Mouse (Mus musculus): Measurements from ENCODE around the gene Tacr2. TPM values are rescaled to one million over a fixed set of nuclear protein-coding genes. Genes with fewer than 3 reads are reported as not detected.
A peak's percentile ranks its signal among the peaks of the same experiment; 100 is the strongest.

Gene Tacr2
- total RNA-seq, 2 experiments from 2014 or later = 0.25 TPM; not detected in 1

DNA sequence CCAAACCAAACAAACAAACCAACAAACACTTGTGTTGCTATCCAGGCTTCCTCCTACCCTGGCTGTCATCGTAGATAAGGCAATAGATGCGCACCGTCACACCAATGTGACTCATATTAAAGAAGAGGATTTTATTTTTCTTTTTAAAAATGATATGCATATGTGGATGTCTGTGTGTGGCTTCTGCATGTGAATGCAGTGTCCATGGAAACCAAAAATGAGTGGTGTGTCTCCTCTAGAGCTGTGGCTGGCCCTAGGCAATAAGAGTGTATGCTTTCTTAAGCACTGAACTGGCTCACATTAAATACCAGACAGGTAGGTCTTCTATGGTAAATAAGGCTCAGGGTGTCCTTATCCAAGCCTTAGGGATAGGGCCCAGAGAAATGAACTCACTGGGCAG lies 13.6 kb upstream of the Tacr2 start:
- DNase-seq (ENCODE audit: low spot score in 2 of 2) = no peak

DNA sequence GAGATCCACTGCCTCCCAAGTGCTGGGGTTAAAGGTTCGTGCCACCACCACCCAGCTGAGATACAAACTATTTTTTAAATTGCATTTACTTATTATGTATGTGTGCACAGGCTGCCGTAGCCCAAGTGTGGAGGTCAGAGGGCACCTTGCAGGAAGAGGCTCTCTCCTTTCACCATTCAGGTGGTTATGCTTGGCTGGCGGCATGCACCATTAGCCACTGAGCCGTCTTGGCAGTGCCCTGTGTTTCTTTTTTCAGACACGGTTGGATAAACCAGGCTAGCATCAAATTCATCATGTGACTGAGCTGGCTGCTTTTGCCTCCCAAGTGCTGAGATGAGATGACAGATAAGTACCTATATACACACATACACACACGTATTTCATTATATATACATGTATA lies 13.0 kb upstream of the Tacr2 start:
- DNase-seq (ENCODE audit: low spot score in 2 of 2) = no peak

DNA sequence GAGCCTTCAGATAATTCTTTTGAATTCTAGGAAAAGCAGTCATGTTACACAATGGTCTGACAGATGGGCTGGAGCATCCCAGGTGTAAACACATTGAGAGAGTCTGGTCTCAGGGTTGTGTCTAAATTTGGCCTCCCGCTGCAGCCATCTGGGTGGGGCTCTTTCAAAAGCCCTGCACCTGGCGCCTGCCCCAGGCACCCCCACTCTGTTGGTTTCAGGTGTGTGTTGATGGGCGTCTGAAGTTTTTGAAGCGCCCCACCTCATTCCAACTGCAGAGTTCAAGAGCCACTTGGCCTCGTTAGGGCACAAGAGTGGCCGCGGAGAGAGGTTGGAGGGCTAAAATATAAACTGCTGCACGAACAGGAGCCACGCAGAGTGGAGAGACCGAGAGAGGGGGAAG lies 9.9 kb upstream of the Tacr2 start:
- DNase-seq (ENCODE audit: low spot score in 2 of 2) = no peak

DNA sequence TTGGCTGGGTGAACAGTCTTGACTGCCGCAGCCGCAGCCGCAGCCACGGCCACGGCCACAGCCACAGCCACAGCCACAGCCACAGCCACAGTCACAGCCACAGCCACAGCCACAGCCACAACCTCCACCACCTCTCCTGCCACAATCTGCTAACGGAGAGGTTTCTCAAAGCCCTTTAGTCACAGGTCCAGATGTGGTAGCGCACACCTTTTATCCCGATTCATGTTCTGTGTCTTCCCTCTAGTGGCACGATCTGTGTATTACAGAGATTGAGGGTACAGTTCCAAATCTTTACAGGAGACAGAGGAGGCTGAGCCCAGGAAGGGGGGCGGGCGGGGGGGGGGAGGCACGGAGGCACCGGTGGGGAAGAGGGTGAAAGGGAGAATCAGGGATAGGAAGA lies 9.3 kb upstream of the Tacr2 start:
- peak; percentile 60 to 70 for DNase-seq (ENCODE audit: low spot score in 2 of 2)

DNA sequence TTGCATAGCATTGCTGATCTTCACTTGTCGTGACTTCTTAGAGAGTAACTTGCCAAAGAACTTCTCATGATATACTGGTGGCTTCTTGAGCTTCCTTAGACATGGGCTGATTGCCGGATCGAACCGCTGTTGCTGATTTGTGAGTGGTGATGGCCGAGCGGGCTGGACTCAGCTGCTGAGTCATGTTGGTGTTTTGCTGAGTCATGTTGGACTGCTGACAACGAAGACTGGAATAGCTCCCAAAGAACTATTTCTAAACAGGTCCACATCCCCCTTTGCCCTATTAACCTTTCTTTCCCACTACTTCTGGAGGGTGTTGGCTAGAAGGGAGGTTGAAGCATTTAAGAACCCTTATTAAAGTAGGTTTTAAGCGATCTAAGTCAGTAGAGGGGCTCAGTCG lies 8.2 kb upstream of the Tacr2 start:
- no peak for DNase-seq (ENCODE audit: low spot score in 2 of 2)

DNA sequence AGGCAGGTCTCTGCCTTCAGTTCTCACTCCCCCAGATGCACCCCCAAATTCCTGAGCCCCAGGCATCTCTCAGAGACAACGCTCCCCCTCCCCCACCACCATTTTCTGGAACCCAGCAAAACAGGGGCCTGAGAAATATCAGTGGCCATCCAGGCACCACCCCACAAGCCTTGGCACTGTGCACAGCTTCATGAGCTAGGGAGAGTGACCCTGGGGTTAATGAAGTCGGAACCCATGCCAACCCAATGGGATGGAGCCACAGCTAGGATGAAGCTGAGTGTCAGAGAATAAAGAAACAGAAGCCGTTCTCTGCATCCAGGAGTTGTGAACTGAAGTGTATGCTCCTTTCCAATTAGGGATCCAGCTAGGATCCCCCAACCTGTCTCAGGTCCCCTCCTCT lies 5.1 kb upstream of the Tacr2 start:
- DNase-seq (ENCODE audit: low spot score in 2 of 2) = no peak

DNA sequence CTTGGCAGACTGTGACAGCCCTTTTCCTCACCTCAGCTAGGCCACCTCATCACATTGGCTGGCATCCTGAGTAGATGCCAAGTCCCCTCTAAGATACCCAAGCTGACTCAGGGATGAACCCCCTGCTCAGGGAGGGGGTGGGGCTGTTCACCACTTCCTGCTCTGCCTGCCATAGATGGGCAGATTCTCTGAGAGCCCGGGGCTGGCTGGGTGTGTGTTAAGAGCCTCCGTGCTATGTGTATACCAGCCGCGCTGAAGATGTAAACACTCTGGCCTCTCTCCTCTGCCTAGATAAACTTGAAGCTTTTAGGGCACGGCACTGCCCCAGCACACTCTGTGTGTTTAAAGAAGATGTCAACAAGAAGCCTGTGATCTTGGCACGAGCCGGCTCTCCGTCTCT lies 4.4 kb upstream of the Tacr2 start:
- DNase-seq (ENCODE audit: low spot score in 2 of 2) = no peak

DNA sequence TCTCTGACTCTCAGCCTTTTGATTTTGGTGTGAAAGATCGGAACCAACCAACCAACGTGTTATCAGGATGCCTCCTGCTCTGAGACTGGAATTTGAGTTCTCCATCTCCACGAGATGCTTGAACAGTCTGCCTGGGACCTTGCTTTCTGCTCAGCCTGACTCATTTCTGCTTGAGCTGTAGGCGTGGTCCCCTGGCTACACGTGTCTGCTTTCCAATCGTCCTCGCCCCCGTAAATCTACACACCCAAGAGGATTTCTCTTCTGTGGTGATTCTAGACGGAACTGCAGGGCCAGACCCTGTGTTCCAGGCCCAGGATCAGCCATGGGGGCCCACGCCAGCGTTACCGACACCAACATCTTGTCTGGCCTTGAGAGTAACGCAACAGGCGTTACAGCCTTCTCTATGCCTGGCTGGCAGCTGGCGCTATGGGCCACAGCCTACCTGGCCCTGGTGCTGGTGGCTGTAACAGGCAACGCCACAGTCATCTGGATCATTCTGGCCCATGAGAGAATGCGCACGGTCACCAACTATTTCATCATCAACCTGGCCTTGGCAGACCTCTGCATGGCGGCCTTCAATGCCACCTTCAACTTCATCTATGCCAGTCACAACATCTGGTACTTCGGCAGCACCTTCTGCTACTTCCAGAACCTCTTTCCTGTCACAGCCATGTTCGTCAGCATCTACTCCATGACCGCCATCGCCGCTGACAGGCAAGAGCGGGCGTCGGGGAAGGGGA lies 428 bp downstream of the Tacr2 start:
- DNase-seq (ENCODE audit: low spot score in 2 of 2) = no peak

DNA sequence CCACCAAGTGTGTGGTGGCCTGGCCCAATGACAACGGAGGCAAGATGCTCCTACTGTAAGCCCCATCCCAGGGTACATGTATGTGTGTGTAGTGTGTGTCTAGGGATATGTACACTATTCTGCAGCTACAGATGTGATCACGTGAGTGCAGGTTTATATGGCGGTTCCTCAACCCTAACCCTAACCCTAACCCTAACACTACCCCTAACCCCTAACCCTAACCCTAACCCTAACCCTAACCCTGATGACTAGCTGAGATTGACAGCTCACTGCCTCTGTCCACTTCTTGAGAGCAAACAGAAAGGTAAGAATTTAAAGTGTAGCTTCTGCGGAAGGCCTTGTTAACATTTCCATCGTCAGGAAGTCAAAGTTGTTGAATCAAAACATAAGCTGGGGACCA lies 6.1 kb downstream of the Tacr2 start:
- DNase-seq (ENCODE audit: low spot score in 2 of 2) = no peak

DNA sequence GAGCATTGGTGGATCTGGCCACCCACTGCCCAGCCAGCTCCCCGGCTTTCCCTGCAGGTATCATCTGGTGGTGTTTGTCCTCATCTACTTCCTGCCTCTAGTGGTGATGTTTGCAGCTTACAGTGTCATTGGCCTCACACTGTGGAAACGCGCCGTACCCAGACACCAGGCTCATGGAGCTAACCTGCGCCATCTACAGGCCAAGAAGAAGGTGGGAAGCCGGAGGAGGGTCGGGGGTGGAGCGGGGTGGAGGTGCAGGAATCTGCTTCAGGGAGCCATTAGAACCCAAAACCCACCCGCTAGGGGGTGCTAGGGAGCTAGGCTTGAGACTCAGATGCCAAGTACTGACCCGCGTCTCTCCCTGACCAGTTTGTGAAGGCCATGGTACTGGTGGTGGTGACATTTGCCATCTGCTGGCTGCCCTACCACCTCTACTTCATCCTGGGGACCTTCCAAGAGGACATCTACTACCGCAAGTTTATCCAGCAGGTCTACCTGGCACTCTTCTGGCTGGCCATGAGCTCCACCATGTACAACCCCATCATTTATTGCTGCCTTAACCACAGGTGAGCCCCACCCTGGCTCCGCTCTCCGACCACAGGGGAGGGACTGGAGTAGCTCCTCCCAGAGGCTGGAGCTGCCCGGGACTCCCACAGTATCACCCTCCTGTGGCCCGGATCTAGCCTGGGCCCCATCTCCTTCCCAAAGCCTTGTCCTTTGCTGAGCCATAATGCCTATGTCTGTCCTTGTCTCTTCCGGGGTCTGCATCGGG lies 9.1 kb downstream of the Tacr2 start:
- peak; percentile 61 to 71 for DNase-seq (ENCODE audit: low spot score in 2 of 2)

DNA sequence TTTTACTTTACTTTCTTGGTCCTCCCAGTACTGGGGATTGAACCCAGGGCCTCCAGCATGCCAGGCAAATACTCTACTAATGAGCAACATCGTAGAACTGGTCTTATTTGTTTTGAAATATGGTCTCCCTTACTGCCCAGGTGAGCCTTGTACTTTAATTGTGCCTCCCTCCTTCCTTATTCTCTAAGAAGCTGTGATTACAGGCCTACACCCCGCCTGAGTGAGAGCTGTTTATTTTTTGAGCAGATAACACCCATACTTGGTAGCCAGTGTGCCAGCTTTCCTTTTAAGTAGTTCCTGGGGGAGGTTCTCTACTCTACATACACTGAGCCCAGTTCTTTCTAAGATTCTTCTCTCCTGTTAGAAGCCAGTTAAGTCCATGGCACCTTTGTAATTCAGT lies 12.1 kb downstream of the Tacr2 start:
- DNase-seq (ENCODE audit: low spot score in 2 of 2) = no peak

DNA sequence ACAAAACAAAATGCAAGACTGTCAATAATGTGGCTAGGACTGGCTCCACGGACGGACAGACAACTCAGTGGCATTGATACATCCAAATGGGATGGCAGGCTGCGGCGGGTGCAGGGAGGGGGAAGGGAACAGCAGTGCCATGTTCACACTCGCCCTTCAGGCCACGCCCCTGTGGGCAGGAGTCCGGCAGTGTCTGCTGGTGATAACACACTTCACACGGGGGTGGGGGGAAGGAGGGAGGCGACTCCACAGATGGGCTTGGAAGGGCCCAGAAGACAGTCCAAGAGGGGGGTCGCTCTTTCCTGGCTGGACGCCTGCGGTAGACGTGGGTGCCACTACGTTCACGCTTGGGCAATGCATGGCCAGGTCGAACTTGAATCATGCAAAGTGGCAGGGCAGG lies 17.0 kb downstream of the Tacr2 start:
- DNase-seq (ENCODE audit: low spot score in 2 of 2) = no peak

DNA sequence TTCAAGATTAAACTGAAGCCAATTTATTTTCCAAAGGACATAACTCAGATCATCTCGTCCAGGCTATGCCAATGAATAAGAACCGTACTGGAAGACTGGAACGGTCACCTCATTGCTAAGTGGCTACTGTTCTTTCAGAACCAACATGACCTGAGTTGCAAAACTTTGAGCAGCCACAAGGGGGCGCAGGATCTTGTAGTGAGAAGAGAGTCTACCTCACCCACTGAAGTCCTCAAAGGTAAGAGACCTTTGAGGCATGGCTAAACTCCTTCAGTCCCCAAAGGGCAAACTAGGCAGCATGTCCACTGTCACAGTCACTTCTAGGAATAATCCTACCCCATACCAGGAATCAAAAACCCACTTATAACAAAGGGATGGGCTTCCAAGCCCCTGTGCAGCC lies 23.0 kb downstream of the Tacr2 start:
- peak; percentile 86 for DNase-seq (ENCODE audit: low spot score in 2 of 2)

DNA sequence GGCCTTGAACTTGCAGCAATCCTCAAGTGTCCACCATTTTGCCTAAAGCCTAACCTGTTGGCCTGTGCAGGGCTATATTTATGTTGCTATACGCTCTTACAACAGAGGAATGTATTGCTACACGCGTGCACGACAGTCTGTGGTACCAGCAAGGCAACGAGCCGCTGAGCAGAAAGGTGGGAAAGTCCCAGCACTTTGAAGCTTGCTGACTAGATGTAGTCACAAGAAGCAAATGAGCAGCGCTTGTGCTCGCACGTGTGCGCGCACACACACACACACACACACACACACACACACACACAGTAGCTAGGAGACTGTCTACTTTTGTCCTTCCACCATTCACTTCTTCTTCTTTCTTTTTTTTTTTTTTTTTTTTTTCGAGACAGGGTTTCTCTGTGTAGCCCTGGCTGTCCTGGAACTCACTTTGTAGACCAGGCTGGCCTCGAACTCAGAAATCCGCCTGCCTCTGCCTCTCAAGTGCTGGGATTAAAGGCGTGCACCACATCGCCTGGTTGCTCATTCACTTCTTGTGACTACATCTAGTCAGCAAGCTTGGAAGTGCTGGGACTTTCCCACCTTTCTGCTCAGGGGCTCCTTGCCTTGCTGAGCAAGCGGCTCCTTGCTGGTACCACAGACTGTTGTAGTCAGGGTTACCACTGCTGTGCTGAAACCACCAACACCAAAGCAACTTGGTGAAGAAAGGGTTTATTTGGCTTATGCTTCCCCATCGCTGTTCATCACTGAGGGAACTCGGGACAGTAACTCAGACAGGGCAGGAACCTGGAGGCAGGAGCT lies 25.5 kb downstream of the Tacr2 start:
- no peak for DNase-seq (ENCODE audit: low spot score in 2 of 2)

DNA sequence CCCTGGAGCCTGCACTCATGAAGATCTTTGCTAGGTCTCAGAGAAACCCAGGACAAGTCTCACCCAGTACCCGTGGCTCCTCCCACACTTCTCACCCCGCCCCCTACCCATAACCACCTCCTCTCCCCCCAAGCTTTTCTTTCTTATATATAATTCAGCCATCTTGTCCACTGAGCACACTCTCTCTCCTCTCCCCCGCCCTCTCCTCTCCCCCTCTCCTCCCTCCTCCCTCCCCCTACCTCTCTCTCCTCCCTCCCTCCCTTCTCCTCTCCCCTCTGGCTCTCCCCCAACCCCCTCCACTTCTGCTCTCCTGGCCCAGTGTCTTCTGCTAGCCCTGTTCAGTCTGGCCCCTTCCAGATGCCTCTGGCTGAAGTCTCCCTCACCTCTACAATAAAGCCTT lies 26.8 kb downstream of the Tacr2 start:
- DNase-seq (ENCODE audit: low spot score in 2 of 2) = no peak

DNA sequence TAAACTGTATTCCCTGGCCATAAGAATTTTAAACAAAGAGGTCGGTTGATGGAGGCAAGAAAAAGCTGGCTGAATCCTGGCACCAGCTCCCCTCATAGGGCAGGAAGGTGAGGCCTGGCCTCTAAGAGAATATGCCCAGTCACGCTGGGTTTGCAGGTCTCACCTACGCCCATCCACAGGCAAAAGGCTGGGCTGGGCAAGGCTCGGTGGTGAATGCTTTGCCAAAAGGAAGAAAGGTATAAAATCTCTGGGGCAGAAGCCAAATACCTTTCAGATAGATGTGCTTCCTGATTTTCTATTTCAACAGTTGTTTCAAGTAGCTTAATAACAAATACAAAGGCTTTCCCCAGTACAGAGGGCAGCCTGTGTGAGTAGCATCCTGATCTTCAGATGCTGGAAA lies 27.4 kb downstream of the Tacr2 start:
- DNase-seq (ENCODE audit: low spot score in 2 of 2) = no peak

DNA sequence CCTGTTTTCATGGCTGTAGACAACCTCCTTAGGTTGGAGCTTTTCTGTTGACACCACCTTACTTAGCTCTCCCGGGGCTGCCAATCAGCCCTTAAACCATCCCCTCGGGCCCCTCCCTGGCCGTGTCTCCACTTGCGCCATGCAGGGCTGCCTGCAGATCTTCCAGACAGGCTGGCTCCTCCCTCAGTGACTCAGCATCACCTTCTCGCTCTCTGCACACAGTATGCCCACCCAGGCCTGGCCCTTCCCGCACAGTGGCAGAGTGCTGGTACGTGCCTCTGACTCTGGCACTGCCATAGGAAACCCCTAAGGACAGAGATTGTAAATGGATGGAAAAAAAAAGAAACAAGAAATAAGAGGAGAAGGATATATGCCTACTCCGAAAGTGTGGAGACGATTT lies 30.5 kb downstream of the Tacr2 start:
- DNase-seq (ENCODE audit: low spot score in 2 of 2) = no peak

DNA sequence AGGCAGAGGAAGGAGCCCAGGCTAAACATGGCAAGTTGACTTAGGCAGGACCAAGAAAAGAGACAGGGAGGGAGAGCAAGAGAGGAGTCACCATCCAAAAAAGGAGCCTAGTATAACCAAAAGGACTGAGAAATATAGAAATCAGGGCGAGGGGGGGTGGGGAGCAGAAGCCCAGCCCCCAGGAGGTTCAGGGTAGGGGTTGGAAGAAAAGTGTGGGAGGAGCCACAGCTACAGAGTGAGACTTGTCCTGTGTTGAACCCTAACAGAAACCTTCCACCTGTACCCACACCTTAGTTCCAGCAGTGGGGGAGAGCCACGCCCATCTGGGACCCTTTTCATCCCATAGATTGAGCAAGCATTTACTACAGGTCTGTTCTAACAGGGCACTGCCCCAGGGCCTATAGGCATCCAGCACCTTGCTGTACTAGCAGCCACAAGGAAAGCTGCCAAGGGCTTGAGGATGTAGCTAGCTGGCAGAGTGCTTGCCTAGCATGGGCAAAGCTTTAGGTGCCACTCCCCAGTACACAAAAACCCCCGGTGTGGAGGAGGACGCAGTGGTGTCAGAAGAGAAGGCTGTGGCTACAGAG lies 31.1 kb downstream of the Tacr2 start:
- DNase-seq (ENCODE audit: low spot score in 2 of 2) = no peak

DNA sequence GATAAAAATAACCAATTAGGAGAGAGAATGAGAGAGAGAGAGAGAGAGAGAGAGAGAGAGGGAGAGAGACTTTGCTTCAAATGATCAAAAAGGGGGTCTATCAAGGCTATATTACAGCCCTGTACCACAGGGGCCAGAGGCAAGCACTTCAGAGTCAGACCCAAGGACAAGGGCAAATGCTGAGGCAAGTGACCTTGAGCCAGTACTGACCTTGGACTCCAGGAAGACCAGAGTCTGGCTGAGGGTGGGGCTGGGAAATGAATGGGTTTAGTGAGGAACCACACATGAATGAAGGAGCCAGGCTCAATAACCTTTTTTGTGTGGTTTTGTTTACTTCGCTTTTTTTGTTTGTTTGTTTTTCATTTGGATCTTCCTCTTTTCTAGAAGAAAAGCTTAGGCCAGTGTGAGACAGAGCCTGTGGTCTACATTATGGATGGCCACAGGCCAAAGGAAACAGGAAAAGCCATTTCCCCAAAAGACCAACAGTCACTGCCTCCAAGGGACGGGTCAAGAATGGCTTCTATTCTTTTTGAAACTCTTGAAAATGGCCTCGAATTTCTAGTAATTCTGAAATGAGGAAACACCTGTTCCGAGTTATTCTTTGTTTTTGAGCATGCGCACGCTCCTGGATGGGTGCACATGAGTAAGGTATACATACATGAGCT lies 35.4 kb downstream of the Tacr2 start:
- DNase-seq (ENCODE audit: low spot score in 2 of 2) = no peak

DNA sequence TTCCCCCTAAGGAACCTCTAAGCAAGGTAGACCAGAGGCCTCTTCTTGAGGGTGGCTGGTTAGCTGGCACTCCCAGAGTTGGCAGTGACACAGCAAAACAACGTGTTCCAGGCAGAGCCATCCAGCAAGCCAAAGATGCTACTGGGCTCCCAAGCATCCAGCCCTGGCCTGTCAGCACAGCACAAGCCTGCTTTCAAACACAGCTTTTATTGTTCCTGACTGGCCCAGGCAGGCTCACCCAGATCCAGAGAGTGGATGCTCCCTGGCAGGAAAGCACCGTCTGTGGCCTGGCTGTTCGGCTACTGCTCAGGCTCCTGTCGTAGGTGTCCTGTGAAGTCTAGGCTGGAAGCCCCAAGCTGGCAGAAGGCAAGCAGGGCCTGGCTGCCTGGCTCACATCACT lies 41.9 kb downstream of the Tacr2 start:
- peak; percentile 57 to 59 for DNase-seq (ENCODE audit: low spot score in 2 of 2)

All from layer of hippocampus, postnatal 10 days (tissue).